Mouse (Mus musculus): ENCODE measurements around the gene Msantd2. TPM values are rescaled to one million over a fixed set of nuclear protein-coding genes. Genes with fewer than 3 reads are reported as not detected.
A peak's percentile ranks its signal among the peaks of the same experiment; 100 is the strongest.

Msantd2 gene
- polyA plus RNA-seq, 2 experiments = 26.7 to 74.2 TPM

- Histone ChIP-seq H3K4me3 (replicated peaks; ENCODE audit: low read length) (peak overlapping the region; percentile 7), H3K27me3 (ENCODE audit: control insufficient read depth, insufficient read depth, low read length) (peaks cover 70% of the 10 kb centered on the region), H3K9ac (ENCODE audit: low read depth, low read length, severe bottlenecking) (no peak overlapping the region), H3K4me2 (replicated peaks; ENCODE audit: low read depth, low read length, severe bottlenecking) (no peak overlapping the region), H3K36me3 (ENCODE audit: control insufficient read depth, insufficient read depth, low read length) (0 out of 2 replicates have a peak, but pooled peaks cover 13% of the 10 kb centered on the region), H3K4me1 (ENCODE audit: control insufficient read depth, insufficient read depth, low read length) (peaks cover 9% of the 10 kb centered on the region), H3K9me3 (ENCODE audit: control insufficient read depth, low read length) (no peaks in the 10 kb centered on the region), H3K27ac (replicated peaks; ENCODE audit: low read depth, low read length) (no peak overlapping the region)
- DNase-seq (ENCODE audit: low spot score) = no peak
- TF ChIP-seq POLR2A (IDR thresholded peaks at IDR 0.05; ENCODE audit: borderline replicate concordance, extremely low read depth, insufficient read depth, insufficient read length) = no peak
- ATAC-seq (ENCODE audit: low FRiP score, low read depth) = no peak
- WGBS = 26% methylated on average over 9 of the region's 9 CpGs
Measured at GRCm38 (mm10) chr9:37528225-37528970, 39.3 kb downstream of the Msantd2 start.

- H3K9me3 ChIP-seq (ENCODE audit: control insufficient read depth, low read length) = no peaks in the 10 kb centered on the region
- H3K36me3 ChIP-seq (ENCODE audit: control insufficient read depth, insufficient read depth, low read length) = 0 out of 2 replicates have a peak, but pooled peaks cover under 1% of the 10 kb centered on the region
- H3K4me1 ChIP-seq (ENCODE audit: control insufficient read depth, insufficient read depth, low read length) = peaks cover 9% of the 10 kb centered on the region
- ATAC-seq (ENCODE audit: low FRiP score, low read depth) (peak; percentile 18; the same call in 1 of the 2 replicates), DNase-seq (ENCODE audit: low spot score) (peak; percentile 41)
- H3K27ac ChIP-seq (replicated peaks; ENCODE audit: low read depth, low read length) = no peak overlapping the region
- peak overlapping the region; percentile 28 for H3K4me3 ChIP-seq (replicated peaks; ENCODE audit: low read length)
- peaks cover 70% of the 10 kb centered on the region for H3K27me3 ChIP-seq (ENCODE audit: control insufficient read depth, insufficient read depth, low read length)
- 2% methylated on average over 31 of the region's 32 CpGs for WGBS
- H3K9ac ChIP-seq (ENCODE audit: low read depth, low read length, severe bottlenecking) = peak overlapping the region; percentile 22; the same call in 1 of the 2 replicates
- TF ChIP-seq POLR2A (IDR thresholded peaks at IDR 0.05; ENCODE audit: borderline replicate concordance, extremely low read depth, insufficient read depth, insufficient read length) = no peak
- peak overlapping the region; percentile 53 for H3K4me2 ChIP-seq (replicated peaks; ENCODE audit: low read depth, low read length, severe bottlenecking)
Measured at GRCm38 (mm10) chr9:37530031-37530887, 41.1 kb downstream of the Msantd2 start.

GRCm38 (mm10) chr9:37530888-37531705 lies 42.0 kb downstream of the Msantd2 start:
- 0 out of 2 replicates have a peak, but pooled peaks have one; percentile 27 for ATAC-seq (ENCODE audit: low FRiP score, low read depth)
- Histone ChIP-seq H3K36me3 (ENCODE audit: control insufficient read depth, insufficient read depth, low read length) (no peaks in the 10 kb centered on the region), H3K9ac (ENCODE audit: low read depth, low read length, severe bottlenecking) (peak overlapping the region; percentile 34; the same call in 1 of the 2 replicates), H3K27me3 (ENCODE audit: control insufficient read depth, insufficient read depth, low read length) (peaks cover 65% of the 10 kb centered on the region), H3K4me2 (replicated peaks; ENCODE audit: low read depth, low read length, severe bottlenecking) (peak overlapping the region; percentile 53), H3K4me3 (replicated peaks; ENCODE audit: low read length) (peak overlapping the region; percentile 28), H3K9me3 (ENCODE audit: control insufficient read depth, low read length) (no peaks in the 10 kb centered on the region), H3K27ac (replicated peaks; ENCODE audit: low read depth, low read length) (no peak overlapping the region), H3K4me1 (ENCODE audit: control insufficient read depth, insufficient read depth, low read length) (peaks cover 9% of the 10 kb centered on the region)
- 2% methylated on average over 31 of the region's 31 CpGs for WGBS
- DNase-seq (ENCODE audit: low spot score) = peak; percentile 55
- TF ChIP-seq POLR2A (IDR thresholded peaks at IDR 0.05; ENCODE audit: borderline replicate concordance, extremely low read depth, insufficient read depth, insufficient read length) = no peak

GRCm38 (mm10) chr9:37536851-37537250 lies 47.7 kb downstream of the Msantd2 start:
- H3K36me3 ChIP-seq (ENCODE audit: control insufficient read depth, insufficient read depth, low read length) = no peaks in the 10 kb centered on the region
- no peak overlapping the region for H3K27ac ChIP-seq (replicated peaks; ENCODE audit: low read depth, low read length)
- no peak overlapping the region for H3K9ac ChIP-seq (ENCODE audit: low read depth, low read length, severe bottlenecking)
- H3K4me2 ChIP-seq (replicated peaks; ENCODE audit: low read depth, low read length, severe bottlenecking) = no peak overlapping the region
- H3K27me3 ChIP-seq (ENCODE audit: control insufficient read depth, insufficient read depth, low read length) = peaks cover 8% of the 10 kb centered on the region; the same call in 1 of the 2 replicates
- H3K4me1 ChIP-seq (ENCODE audit: control insufficient read depth, insufficient read depth, low read length) = no peaks in the 10 kb centered on the region
- H3K4me3 ChIP-seq (replicated peaks; ENCODE audit: low read length) = no peak overlapping the region
- H3K9me3 ChIP-seq (ENCODE audit: control insufficient read depth, low read length) = no peaks in the 10 kb centered on the region
- DNase-seq (ENCODE audit: low spot score) (no peak), ATAC-seq (ENCODE audit: low FRiP score, low read depth) (no peak)
- TF ChIP-seq POLR2A (IDR thresholded peaks at IDR 0.05; ENCODE audit: borderline replicate concordance, extremely low read depth, insufficient read depth, insufficient read length) = no peak
- WGBS = 73% methylated on average over 4 of the region's 4 CpGs

All from limb, embryonic 14.5 days (tissue).